In the genomic region with DNA sequence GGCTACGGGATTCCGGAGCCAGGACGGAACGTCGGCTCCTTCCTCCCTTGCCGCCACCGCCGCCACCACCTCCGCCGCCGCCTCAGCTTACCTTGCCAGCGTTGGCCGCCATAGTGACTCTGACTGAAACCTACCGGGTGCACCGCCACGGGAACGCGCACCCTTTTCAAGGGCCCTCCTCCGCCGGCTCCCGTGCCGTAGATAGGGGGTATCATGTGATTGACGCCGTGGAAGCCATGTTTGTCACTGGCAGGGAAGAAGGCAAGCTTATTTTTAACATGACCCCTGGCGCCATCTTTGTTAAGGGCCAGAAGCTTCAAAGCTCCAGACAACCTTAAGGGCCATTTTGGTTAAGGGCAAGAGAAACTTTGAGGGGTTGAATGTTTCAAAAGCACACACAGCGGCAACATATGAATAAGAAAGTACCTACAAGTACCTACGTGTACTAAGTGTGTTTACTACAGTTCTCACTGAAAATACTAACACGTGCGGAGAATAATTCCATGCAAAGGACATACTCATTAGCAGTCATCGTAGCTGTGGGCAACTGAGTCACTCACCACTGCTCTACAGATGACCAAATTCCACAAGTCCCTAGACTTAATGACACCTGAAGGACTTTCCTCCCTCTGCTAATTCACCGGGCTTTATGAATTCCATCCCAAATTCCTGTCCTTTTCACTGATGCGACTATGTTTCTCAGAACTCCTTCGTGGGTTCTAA, we compare ENCODE assay signal across 1 mouse cellular context.
TF ChIP-seq lines count a peak whose summit lies in the region.

Gene Slmap (minus strand): TSS at position 175 of the 723 bp plus-strand sequence.

TF ChIP-seq in myocyte, 11 proteins besides CTCF, POLR2A, EP300 and RAD21 (continued from another document):
- no peak for TF ChIP-seq MYOD1 (IDR thresholded peaks at IDR 0.05; ENCODE audit: control insufficient read depth in 1 of 3, insufficient read length in 2 of 3, low read depth in 2 of 3)
